Mouse (Mus musculus): ENCODE results near the gene Fhod1. TPM values are rescaled to one million over a fixed set of nuclear protein-coding genes. Genes with fewer than 3 reads are reported as not detected.

Fhod1 gene
- polyA plus RNA-seq, 1 experiment from 2014 or later: 0.48 TPM

DNA sequence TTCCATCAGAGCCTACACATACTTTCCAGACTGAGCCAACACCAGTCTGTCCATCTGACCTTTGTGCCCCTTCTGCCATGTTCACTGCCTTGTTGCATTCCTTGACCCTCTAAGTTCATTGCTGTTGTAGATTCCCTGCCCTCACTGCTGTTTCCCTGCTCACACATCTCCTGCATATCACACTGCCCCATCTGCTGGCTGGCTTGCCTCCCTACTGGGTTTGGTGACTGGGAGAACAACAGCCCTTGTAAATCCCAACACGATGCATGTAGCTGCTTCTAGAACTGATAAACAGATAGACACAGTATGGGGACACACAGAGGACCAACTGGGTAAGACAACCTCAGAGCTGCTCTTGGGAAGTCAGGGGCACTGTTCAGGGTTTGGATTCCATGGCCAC, 36.0 kb downstream of the Fhod1 start:
- WGBS: 92% methylated on average over 1 of the region's 1 CpGs
- Histone ChIP-seq H3K4me2 (replicated peaks) (no peak overlapping the region), H3K4me3 (no peak overlapping the region), H3K36me3 (peaks cover 51% of the 10 kb centered on the region; the same call in 1 of the 2 replicates), H3K27me3 (no peaks in the 10 kb centered on the region), H3K4me1 (no peaks in the 10 kb centered on the region), H3K27ac (replicated peaks) (no peak overlapping the region), H3K9me3 (no peaks in the 10 kb centered on the region), H3K9ac (replicated peaks) (no peak overlapping the region)
- no peak for ATAC-seq (replicated peaks)

DNA sequence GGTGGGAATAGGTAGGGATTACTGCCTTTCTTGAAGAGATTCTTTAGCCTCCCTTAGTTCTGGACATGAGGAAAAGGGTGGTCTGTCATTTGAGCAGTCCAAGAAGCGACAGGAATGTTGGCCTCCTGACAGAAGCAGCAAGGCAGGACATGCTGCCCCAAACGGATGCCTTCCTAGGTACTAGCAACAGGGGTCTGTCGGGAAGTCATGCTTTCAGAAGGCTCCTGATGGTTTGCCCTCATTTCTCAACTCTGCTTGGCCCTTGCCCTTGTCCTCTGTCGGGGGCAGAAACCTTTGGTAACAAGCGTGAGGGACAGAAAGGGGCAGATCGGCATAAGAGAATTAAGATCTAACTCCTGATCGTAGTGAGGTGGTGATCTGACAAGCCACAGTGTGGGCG, 37.6 kb downstream of the Fhod1 start:
- H3K9ac ChIP-seq (replicated peaks): no peak overlapping the region
- 86% methylated on average over 8 of the region's 8 CpGs for WGBS
- H3K4me2 ChIP-seq (replicated peaks): no peak overlapping the region
- H3K36me3 ChIP-seq: peaks cover 40% of the 10 kb centered on the region; the same call in 1 of the 2 replicates
- no peak for ATAC-seq (replicated peaks)
- no peak overlapping the region for H3K27ac ChIP-seq (replicated peaks)
- peaks cover 10% of the 10 kb centered on the region for H3K4me1 ChIP-seq
- H3K27me3 ChIP-seq: no peaks in the 10 kb centered on the region
- H3K4me3 ChIP-seq: no peak overlapping the region
- no peaks in the 10 kb centered on the region for H3K9me3 ChIP-seq

DNA sequence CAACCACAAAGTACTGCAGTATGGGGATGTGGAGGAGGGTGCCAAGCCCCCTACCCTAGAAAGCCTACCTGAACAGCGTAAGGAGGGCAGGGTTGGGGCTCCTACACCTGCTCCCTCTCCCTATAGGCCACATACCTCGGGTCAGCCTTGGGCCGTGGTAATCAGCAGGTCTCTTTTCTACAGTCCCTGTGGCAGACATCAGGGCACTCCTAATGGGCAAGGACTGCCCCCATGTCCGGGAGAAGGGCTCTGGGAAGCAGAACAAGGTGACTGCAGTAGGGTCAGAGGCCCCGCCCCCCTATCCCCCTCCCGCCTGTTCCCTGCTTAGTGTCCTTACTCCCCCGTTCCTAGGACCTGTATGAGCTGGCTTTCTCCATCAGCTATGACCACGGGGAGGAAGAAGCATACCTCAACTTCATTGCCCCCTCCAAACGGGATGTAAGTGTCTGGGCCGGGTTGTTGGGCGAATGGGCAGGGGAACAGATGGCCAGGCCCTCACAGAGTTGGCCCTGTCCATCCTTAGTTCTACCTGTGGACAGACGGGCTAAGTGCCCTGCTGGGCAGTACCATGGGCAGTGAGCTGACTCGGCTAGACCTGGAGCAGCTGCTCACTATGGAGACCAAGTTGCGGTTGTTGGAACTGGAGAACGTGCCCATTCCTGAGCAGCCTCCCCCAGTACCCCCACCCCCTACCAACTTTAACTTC, 38.5 kb downstream of the Fhod1 start:
- H3K27me3 ChIP-seq: no peaks in the 10 kb centered on the region
- no peaks in the 10 kb centered on the region for H3K9me3 ChIP-seq
- no peak for ATAC-seq (replicated peaks)
- WGBS: 77% methylated on average over 15 of the region's 15 CpGs
- H3K36me3 ChIP-seq: peaks cover 40% of the 10 kb centered on the region
- H3K4me3 ChIP-seq: no peak overlapping the region
- no peak overlapping the region for H3K27ac ChIP-seq (replicated peaks)
- H3K4me2 ChIP-seq (replicated peaks): no peak overlapping the region
- no peak overlapping the region for H3K9ac ChIP-seq (replicated peaks)
- H3K4me1 ChIP-seq: peaks cover 14% of the 10 kb centered on the region

DNA sequence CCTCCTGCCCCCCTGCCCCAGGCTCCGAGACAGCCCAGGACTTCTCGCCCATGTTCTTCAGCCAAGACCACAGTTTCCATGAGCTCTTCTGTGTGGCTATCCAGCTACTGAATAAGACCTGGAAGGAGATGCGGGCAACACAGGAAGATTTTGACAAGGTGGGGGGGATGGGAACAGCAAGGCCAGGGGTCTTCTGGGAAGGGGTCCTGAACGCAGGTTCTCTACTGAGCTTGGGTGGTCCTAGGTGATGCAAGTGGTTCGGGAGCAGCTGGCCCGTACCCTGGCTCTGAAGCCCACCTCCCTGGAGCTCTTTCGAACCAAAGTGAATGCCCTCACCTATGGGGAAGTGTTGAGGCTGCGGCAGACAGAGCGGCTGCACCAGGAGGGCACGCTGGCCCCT, 39.3 kb downstream of the Fhod1 start:
- Histone ChIP-seq H3K4me3 (no peak overlapping the region), H3K4me1 (peaks cover 14% of the 10 kb centered on the region), H3K27me3 (no peaks in the 10 kb centered on the region), H3K27ac (replicated peaks) (no peak overlapping the region), H3K9ac (replicated peaks) (no peak overlapping the region), H3K36me3 (peaks cover 37% of the 10 kb centered on the region), H3K4me2 (replicated peaks) (no peak overlapping the region), H3K9me3 (no peaks in the 10 kb centered on the region)
- WGBS: 91% methylated on average over 10 of the region's 10 CpGs
- ATAC-seq (replicated peaks): no peak

DNA sequence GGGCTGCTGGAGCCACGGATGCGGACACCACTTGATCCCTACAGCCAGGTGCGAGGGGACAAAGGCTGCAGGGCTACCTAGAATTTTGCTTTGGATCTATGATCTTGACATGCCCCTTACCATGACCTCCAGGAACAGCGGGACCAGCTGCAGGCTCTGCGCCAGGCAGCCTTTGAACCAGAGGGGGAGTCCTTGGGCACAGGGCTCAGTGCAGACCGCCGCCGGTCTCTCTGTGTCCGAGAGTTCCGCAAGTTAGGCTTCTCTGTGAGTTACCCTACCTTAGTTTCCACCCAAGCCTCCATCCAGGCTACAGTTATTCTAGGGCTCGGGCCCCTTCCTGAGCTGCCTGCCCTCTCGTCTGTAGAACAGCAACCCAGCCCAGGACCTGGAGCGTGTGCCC, 40.1 kb downstream of the Fhod1 start:
- Histone ChIP-seq H3K4me2 (replicated peaks) (no peak overlapping the region), H3K9ac (replicated peaks) (no peak overlapping the region), H3K36me3 (peaks cover 39% of the 10 kb centered on the region), H3K27ac (replicated peaks) (no peak overlapping the region), H3K4me1 (peaks cover 14% of the 10 kb centered on the region), H3K9me3 (no peaks in the 10 kb centered on the region), H3K4me3 (no peak overlapping the region), H3K27me3 (no peaks in the 10 kb centered on the region)
- 95% methylated on average over 13 of the region's 13 CpGs for WGBS
- no peak for ATAC-seq (replicated peaks)

DNA sequence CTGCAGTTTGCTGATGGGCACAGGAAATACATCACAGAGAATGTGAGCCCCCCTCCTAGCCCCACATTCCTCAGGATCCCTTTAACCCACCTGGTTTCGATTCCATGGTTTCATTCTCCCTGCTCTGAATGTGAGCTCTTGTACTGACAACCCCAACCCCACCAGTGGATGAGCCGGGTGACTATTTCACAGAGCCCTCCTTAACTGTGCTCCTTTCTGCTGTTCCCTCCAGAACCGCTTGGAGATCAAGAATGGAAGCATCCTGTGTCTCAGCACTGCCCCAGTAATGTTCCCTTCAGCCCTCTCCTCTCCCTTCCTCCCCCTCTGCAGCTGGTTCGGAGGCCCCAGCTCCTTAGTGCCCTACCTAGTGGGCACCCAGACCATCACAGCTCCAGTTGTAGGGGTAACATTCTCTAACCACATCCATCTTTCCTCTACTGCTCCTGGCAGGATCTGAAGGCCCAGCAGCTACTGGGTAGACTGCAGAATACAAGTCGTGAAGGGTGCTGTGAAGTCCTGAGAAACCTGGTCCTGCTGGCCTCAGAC, 41.5 kb downstream of the Fhod1 start:
- H3K9me3 ChIP-seq: no peaks in the 10 kb centered on the region
- no peak overlapping the region for H3K4me3 ChIP-seq
- no peaks in the 10 kb centered on the region for H3K27me3 ChIP-seq
- 0 out of 2 replicates have a peak, but pooled peaks have one; percentile 11 for ATAC-seq (replicated peaks)
- 0 out of 2 replicates have a peak overlapping the region, but pooled peaks have one; percentile 23 for H3K4me2 ChIP-seq (replicated peaks)
- H3K9ac ChIP-seq (replicated peaks): no peak overlapping the region
- peaks cover 14% of the 10 kb centered on the region for H3K4me1 ChIP-seq
- H3K36me3 ChIP-seq: peaks cover 43% of the 10 kb centered on the region
- WGBS: 70% methylated on average over 5 of the region's 5 CpGs
- no peak overlapping the region for H3K27ac ChIP-seq (replicated peaks)

DNA sequence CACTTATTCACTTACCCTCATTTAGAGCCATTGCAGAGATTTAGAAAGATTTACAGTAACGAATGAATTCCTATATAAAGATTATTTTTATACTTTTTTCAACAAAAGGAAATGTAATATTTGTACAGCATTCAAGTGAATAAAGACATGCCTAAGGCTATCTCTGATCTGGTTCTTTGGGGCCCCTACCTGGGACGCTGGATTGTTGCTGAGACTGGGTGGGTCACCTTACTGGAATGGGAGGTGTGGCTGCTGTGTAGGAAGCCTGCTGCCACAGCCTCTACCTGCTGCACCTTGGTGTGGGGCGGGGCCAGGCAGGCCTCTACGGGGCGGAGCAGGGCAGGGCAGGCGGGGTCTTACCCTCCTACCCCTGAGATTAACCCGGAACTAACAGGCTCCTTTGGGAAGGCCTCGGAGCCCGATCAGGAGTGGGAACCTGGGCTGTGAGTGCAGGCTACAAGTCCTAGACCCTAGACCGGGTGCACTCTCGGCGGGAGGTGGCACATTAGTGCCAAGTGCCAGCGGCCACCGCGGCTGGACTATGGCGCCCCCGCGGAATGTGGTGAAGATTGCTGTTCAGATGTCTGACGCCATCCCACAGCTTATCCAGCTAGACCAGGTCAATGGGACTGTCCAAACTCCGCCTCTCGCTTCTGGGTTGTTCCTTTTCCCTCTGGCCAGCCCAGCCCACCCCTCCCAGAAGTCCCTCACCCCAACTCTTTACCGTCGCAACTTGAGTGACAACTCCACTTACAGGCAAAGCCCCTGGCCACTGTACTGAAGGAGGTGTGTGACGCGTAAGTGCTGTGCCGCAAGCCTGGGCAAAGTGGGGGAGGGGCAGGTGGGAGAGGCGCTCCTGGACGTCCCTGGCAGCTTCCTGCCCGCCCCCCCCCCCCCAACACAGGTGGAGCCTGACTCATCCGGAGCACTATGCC, 42.3 kb downstream of the Fhod1 start, which contains the start of gene Elmo3:
Elmo3 (plus strand) TSS at position 391 of the 935 bp plus-strand sequence.
- H3K4me2 ChIP-seq (replicated peaks): peak within 1 kb of the TSS; percentile 23
- WGBS: 9% methylated on average over 30 of the region's 30 CpGs
- H3K4me1 ChIP-seq: peaks cover 14% of the 10 kb centered on the region
- H3K9me3 ChIP-seq: no peaks in the 10 kb centered on the region
- ATAC-seq (replicated peaks): peak; percentile 52
- H3K27me3 ChIP-seq: no peaks in the 10 kb centered on the region
- H3K27ac ChIP-seq (replicated peaks): no peak within 1 kb of the TSS
- H3K4me3 ChIP-seq: no peak within 1 kb of the TSS
- peaks cover 47% of the 10 kb centered on the region for H3K36me3 ChIP-seq
- H3K9ac ChIP-seq (replicated peaks): peak within 1 kb of the TSS; percentile 3; the same call in 1 of the 2 replicates

DNA sequence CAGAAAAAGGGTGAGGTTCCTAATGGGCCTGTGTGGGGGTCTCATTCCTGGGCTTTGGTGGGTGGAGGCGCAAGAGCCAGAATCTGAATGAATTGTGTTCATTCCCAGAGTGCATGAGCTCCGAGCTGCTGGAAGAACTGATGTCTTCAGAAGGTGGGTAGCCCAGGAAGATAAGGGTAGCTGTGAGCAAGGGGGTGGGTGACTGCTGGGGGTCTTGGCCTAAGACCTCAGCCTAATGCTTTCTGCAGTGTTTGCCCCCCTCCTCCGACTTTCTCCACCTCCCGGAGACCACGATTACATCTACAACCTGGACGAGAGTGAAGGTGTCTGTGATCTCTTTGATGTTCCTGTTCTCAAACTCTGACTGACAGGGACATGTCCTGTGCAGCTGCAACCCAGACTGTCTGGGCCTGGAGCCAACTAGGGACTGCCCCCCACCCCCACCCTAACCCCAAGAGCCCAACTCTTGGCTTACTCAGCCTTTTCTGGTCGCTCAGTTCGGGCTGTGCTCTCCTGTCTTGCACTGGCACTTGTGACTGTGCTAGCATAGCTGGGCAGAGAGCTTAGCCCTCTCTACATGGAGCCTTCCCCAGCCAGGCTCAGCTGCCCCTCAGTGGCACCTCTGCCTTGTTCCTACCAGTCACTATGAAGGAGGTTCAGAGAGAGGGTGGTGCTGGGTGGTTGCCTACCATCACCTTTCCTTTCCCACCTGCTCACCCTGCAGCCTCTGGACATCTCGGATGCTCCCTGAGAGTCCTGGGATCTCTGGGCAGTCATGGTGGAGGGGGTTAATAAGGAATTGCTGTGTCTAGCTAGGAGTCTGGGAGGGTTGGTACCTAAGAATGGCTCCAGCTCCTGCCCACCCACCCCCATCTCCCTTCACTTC, 43.2 kb downstream of the Fhod1 start:
- 0 out of 2 replicates have a peak, but pooled peaks have one; percentile 13 for ATAC-seq (replicated peaks)
- Histone ChIP-seq H3K27me3 (no peaks in the 10 kb centered on the region), H3K27ac (replicated peaks) (no peak overlapping the region), H3K9me3 (no peaks in the 10 kb centered on the region), H3K4me3 (no peak overlapping the region), H3K4me1 (peaks cover 14% of the 10 kb centered on the region), H3K9ac (replicated peaks) (no peak overlapping the region), H3K4me2 (replicated peaks) (no peak overlapping the region), H3K36me3 (peaks cover 56% of the 10 kb centered on the region)
- WGBS: 68% methylated on average over 9 of the region's 9 CpGs

DNA sequence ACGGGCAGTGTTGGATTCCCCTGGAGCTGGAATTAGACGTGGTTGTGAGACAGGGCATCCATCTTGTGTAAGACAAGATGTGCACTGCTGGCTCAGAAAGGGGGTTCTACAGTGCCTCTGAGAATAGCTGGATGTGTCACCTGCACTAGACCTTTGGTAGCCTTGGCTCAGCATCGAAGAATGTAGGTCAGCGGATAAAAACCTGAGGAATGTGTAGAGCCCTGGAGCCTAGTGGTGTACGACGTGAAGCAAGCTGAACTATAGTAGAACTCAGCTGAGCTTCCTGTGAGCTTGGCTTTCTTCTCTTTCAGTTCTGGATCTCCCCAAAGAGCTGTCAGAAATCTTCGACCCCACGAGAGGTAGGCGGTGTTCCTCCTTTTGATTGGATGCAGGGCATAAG, 43.9 kb downstream of the Fhod1 start:
- Histone ChIP-seq H3K27me3 (no peaks in the 10 kb centered on the region), H3K4me2 (replicated peaks) (no peak overlapping the region), H3K4me1 (peaks cover 21% of the 10 kb centered on the region), H3K9me3 (no peaks in the 10 kb centered on the region), H3K4me3 (no peak overlapping the region), H3K27ac (replicated peaks) (no peak overlapping the region), H3K36me3 (peaks cover 57% of the 10 kb centered on the region), H3K9ac (replicated peaks) (no peak overlapping the region)
- ATAC-seq (replicated peaks): no peak
- WGBS: 88% methylated on average over 9 of the region's 9 CpGs

DNA sequence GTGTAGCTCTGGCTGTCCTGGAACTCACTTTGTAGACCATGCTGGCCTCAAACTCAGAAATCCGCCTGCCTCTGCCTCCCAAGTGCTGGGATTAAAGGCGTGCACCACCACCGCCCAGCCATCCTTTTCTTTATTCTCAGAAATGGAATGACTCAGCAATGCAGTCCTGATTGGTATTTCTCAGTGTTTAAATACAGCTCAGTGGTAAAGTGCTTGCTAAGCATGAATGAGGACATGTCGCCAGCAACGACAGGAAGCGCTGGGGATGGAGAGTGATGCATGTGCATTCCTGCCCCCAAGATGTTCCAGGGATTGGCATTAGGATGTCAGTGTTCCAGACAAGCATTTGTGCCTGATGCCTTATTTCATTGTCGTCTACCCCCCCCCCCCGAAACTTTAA, 44.4 kb downstream of the Fhod1 start:
- 83% methylated on average over 8 of the region's 8 CpGs for WGBS
- no peaks in the 10 kb centered on the region for H3K9me3 ChIP-seq
- H3K27ac ChIP-seq (replicated peaks): no peak overlapping the region
- peaks cover 25% of the 10 kb centered on the region for H3K4me1 ChIP-seq
- H3K4me2 ChIP-seq (replicated peaks): no peak overlapping the region
- peaks cover 57% of the 10 kb centered on the region for H3K36me3 ChIP-seq
- H3K4me3 ChIP-seq: no peak overlapping the region
- H3K27me3 ChIP-seq: no peaks in the 10 kb centered on the region
- ATAC-seq (replicated peaks): no peak
- H3K9ac ChIP-seq (replicated peaks): no peak overlapping the region

DNA sequence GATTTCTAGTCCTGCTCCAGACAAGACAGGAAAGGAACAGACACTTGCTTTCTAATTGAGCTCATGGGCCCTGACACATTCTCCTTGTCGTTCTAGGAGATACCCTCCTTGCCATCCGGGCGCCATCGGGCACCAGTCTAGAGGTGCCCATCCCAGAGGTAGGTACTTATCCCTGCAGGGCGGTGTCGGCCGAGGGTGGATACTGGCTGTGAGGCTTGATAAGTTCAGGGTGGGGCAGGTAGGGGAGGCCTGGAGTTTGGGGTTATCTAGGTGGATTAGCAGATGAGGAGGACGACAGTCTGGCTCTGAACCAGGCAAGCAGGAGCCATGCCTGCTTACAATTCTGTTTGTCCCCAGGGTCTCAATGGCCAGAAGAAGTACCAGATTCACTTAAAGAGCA, 47.8 kb downstream of the Fhod1 start:
- WGBS: 95% methylated on average over 8 of the region's 8 CpGs
- Histone ChIP-seq H3K4me1 (peaks cover 29% of the 10 kb centered on the region), H3K4me3 (no peak overlapping the region), H3K9me3 (no peaks in the 10 kb centered on the region), H3K36me3 (peaks cover 49% of the 10 kb centered on the region), H3K4me2 (replicated peaks) (no peak overlapping the region), H3K27ac (replicated peaks) (no peak overlapping the region), H3K9ac (replicated peaks) (no peak overlapping the region), H3K27me3 (no peaks in the 10 kb centered on the region)
- ATAC-seq (replicated peaks): no peak

Measured in forebrain, embryonic 15.5 days (tissue).